Mouse (Mus musculus): Measurements from ENCODE around the gene Dmgdh.

- TF ChIP-seq GATA1 (IDR thresholded peaks at IDR 0.05; ENCODE audit: low read length) = no peak
- no peak for TF ChIP-seq TAL1 (IDR thresholded peaks at IDR 0.05; ENCODE audit: low read length)
These were observed 119.5 kb downstream of the Dmgdh start for GRCm38 (mm10) chr13:93793643-93794182.
